Mouse (Mus musculus): ENCODE measurements around the gene Cpne1. TPM values are rescaled to one million over a fixed set of nuclear protein-coding genes. Genes with fewer than 3 reads are reported as not detected.
"Not testable (repeated sequence)": the region's sequence is repeated elsewhere in the genome, so short reads cannot be mapped to it uniquely, and the experiment has no call there.

The Cpne1 gene
- 46.2 and 60.5 TPM in 2 replicates for polyA plus RNA-seq (2012; rRNA removed)

- peak; percentile 91 for DNase-seq (ENCODE audit: low spot score)
These were observed at the start of gene Cpne1, which contains the start of gene Rbm12 for GRCm38 (mm10) chr2:156111358-156112079. Cpne1 (minus strand) TSS chr2:156111965. Rbm12 (minus strand) TSS chr2:156111978.

- no peak for DNase-seq (ENCODE audit: low spot score)
These were observed 39.8 kb upstream of the Cpne1 start for GRCm38 (mm10) chr2:156151538-156151937.

- no peak for DNase-seq (ENCODE audit: low spot score)
These were observed 35.7 kb upstream of the Cpne1 start for GRCm38 (mm10) chr2:156147316-156147915.

- no peak for DNase-seq (ENCODE audit: low spot score)
These were observed 34.7 kb upstream of the Cpne1 start for GRCm38 (mm10) chr2:156146272-156146989.

GRCm38 (mm10) chr2:156145486-156146130 lies 33.8 kb upstream of the Cpne1 start:
- no peak for DNase-seq (ENCODE audit: low spot score)

GRCm38 (mm10) chr2:156143953-156144724 lies 32.4 kb upstream of the Cpne1 start, which contains the start of the genes Romo1 and Nfs1:
Romo1 (plus strand) TSS chr2:156144039.
Nfs1 (minus strand) TSS chr2:156144186.
- DNase-seq (ENCODE audit: low spot score), result peak; percentile 87

- DNase-seq (ENCODE audit: low spot score), result no peak
These were observed 31.6 kb upstream of the Cpne1 start for GRCm38 (mm10) chr2:156143367-156143766.

- no peak for DNase-seq (ENCODE audit: low spot score)
These were observed 31.1 kb upstream of the Cpne1 start for GRCm38 (mm10) chr2:156142820-156143219.

- DNase-seq (ENCODE audit: low spot score), result no peak
These were observed 23.9 kb upstream of the Cpne1 start for GRCm38 (mm10) chr2:156135695-156136094.

GRCm38 (mm10) chr2:156134161-156134560 lies 22.4 kb upstream of the Cpne1 start:
- DNase-seq (ENCODE audit: low spot score), result no peak

GRCm38 (mm10) chr2:156126992-156127391 lies 15.2 kb upstream of the Cpne1 start, which contains the start of gene Gm28036:
Gm28036 (minus strand) TSS chr2:156127092.
- DNase-seq (ENCODE audit: low spot score), result no peak

- DNase-seq (ENCODE audit: low spot score), result no peak
These were observed 12.0 kb upstream of the Cpne1 start for GRCm38 (mm10) chr2:156123731-156124130.

GRCm38 (mm10) chr2:156119566-156119965 lies 7.8 kb upstream of the Cpne1 start:
- DNase-seq (ENCODE audit: low spot score), result no peak

- not testable (repeated sequence) for DNase-seq (ENCODE audit: low spot score)
These were observed 287 bp upstream of the Cpne1 start for GRCm38 (mm10) chr2:156112080-156112423.

- DNase-seq (ENCODE audit: low spot score), result no peak
These were observed 973 bp downstream of the Cpne1 start for GRCm38 (mm10) chr2:156110627-156111357.

GRCm38 (mm10) chr2:156091926-156092325 lies 19.8 kb downstream of the Cpne1 start:
- no peak for DNase-seq (ENCODE audit: low spot score)

- no peak for DNase-seq (ENCODE audit: low spot score)
These were observed 22.0 kb downstream of the Cpne1 start for GRCm38 (mm10) chr2:156089799-156090198.

- DNase-seq (ENCODE audit: low spot score), result no peak
These were observed 24.2 kb downstream of the Cpne1 start for GRCm38 (mm10) chr2:156087391-156088110.

- DNase-seq (ENCODE audit: low spot score), result no peak
These were observed 27.2 kb downstream of the Cpne1 start for GRCm38 (mm10) chr2:156084541-156084940.

- no peak for DNase-seq (ENCODE audit: low spot score)
These were observed 31.4 kb downstream of the Cpne1 start for GRCm38 (mm10) chr2:156080391-156080790.

Data from urinary bladder, adult 2 months (tissue).